Mouse (Mus musculus) hindbrain, embryonic 16.5 days (tissue): ENCODE data around the gene Zfp335. TPM values are rescaled to one million over a fixed set of nuclear protein-coding genes. Genes with fewer than 3 reads are reported as not detected.

Experiments used
- ATAC-seq: fragments of 200-750 bp; cut with Nextera tagmentation; 2 replicates; pipeline ENCODE4 v1.8.0; 2017; ENCODE audit warnings: moderate TSS enrichment, moderate library complexity
- H3K27ac ChIP-seq: fragments of 300-500 bp; sonication (generic); 2 replicates; pipeline ENCODE4 v1.5.1; 2014; ENCODE audit warnings: low read depth, mild to moderate bottlenecking, control low read depth, low read length, moderate library complexity
- H3K27me3 ChIP-seq: fragments of 300-500 bp; sonication (generic); replicated peaks from 2 replicates; pipeline ENCODE4 v1.6.1; 2014; ENCODE audit warnings: low read length; ENCODE audit not compliant: control insufficient read depth, insufficient read depth
- H3K36me3 ChIP-seq: fragments of 300-500 bp; sonication (generic); 2 replicates; pipeline ENCODE4 v1.6.1; 2014; ENCODE audit warnings: mild to moderate bottlenecking, low read length, moderate library complexity, mixed read lengths; ENCODE audit not compliant: control insufficient read depth, insufficient read depth
- H3K4me1 ChIP-seq: fragments of 300-500 bp; sonication (generic); 2 replicates; pipeline ENCODE4 v1.6.1; 2014; ENCODE audit warnings: low read depth, low read length; ENCODE audit not compliant: control insufficient read depth, insufficient read depth
- H3K4me2 ChIP-seq: fragments of 300-500 bp; sonication (generic); 2 replicates; pipeline ENCODE4 v1.6.1; 2014; ENCODE audit warnings: mild to moderate bottlenecking, low read length, control low read depth, moderate library complexity
- H3K4me3 ChIP-seq: fragments of 300-500 bp; sonication (generic); 2 replicates; pipeline ENCODE4 v1.5.1; 2014; ENCODE audit warnings: mild to moderate bottlenecking, low read length, control low read depth, moderate library complexity
- H3K9ac ChIP-seq: fragments of 300-500 bp; sonication (generic); 2 replicates; pipeline ENCODE4 v1.6.1; 2014; ENCODE audit warnings: low read depth, mild to moderate bottlenecking, control low read depth, low read length, moderate library complexity
- H3K9me3 ChIP-seq: fragments of 300-500 bp; sonication (generic); 2 replicates; pipeline ENCODE4 v1.6.1; 2014; ENCODE audit warnings: mild to moderate bottlenecking, low read length, moderate library complexity; ENCODE audit not compliant: control insufficient read depth
- whole genome bisulfite sequencing: fragments of 180-500 bp; shearing (Covaris S2); extraction: QIAGEN DNeasy Blood & Tissue Kit; methylation state at CpG from one replicate; pipeline ENCODE4 v1.1.7; 2014; 5-methylcytosine and 5-hydroxymethylcytosine counted together
- polyA plus RNA-seq: library from polyadenylated mRNA; unstranded; fragments of >200 nt; fragmentation: Nextera tagmentation; extraction: Ambion mirVana; gene quantifications from 2 replicates; pipeline ENCODE4 v1.2.1, GENCODE M21; 2015

Gene Zfp335
- polyA plus RNA-seq, 1 experiment from 2014 or later = 13.4 TPM

DNA sequence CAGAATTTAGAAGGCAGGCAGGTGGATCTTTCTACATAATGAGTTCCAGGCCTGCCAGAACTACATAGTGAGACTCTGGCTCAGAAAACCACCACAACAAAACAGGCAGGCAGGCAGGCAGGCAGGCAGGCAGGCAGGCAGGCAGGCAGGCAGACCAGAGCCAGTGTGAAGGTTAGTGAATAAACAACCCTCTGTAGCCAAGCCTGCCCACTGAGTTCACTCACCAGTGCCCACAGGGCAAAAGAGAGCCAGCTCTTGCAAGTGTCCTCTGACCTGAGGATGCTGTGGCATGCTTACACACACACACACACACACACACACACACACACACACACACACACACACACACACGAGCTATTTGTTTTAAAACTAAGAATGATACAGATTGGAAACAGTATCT lies 8.1 kb downstream of the Zfp335 start:
- Histone ChIP-seq H3K9ac (no peak overlapping the region), H3K36me3 (peaks cover 65% of the 10 kb centered on the region), H3K27ac (no peak overlapping the region), H3K9me3 (peaks cover 4% of the 10 kb centered on the region; the same call in 1 of the 2 replicates), H3K27me3 (no peaks in the 10 kb centered on the region), H3K4me2 (no peak overlapping the region), H3K4me3 (no peak overlapping the region), H3K4me1 (no peaks in the 10 kb centered on the region)
- WGBS = 64% methylated on average over 1 of the region's 1 CpGs
- ATAC-seq = no peak

DNA sequence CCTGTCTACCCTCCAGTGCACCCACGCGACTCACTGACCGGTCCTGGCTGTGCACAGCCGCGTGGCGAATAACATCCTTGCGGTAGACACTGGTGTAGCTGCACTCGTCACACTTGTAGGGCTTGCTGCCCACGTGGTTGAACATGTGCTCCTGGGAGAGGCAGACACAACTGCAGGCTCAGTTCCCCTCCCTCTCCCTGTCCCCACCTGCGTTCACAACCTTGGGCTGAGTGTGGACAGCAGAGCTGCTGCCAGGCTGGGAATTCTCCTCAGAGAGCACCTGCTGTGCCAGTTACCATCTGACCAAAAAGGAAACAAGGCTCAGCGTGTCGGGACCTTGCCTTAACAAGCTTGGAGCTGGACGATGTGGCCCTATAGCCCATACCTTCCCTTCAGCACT lies 10.2 kb downstream of the Zfp335 start:
- Histone ChIP-seq H3K36me3 (peaks cover 64% of the 10 kb centered on the region), H3K27me3 (no peaks in the 10 kb centered on the region), H3K4me3 (no peak overlapping the region), H3K27ac (no peak overlapping the region), H3K4me2 (no peak overlapping the region), H3K4me1 (no peaks in the 10 kb centered on the region), H3K9me3 (peaks cover 4% of the 10 kb centered on the region; the same call in 1 of the 2 replicates), H3K9ac (no peak overlapping the region)
- no peak for ATAC-seq
- WGBS = 96% methylated on average over 13 of the region's 13 CpGs

DNA sequence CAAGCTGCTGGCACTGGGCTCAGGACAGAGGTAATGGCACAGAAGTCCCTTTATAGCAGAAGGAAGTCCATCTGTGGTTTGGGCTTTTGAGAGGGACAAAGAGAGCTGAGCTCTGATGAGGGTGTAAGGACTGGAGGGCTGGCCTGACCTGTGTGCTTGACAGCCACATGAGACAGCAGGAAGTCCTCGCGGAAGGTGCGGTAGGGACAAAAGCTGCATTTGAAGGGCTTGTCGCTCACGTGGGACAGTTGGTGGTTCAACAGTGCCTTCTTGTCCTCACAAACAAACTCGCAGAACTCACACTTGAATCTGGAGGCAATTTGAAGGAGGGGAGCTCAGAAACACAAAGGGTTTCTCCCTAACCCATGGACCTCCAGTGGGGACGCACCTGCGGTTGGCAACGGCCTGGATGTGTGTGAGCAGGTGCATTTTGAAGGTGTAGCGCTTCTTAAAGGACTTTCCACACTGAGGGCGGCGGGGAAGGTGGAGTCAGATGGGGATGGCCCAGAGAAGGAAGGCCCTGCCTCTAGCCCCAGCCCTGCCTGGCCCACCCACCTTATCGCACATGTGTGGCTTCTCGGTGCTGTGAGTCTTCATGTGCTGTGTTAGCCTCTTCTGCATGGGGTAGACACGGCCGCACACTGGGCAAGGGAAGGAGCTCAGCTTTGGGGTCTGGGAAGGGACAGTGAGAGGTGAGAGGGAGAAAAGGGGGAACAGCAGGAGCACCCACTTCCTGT lies 11.7 kb downstream of the Zfp335 start:
- Histone ChIP-seq H3K36me3 (peaks cover 69% of the 10 kb centered on the region), H3K27me3 (no peaks in the 10 kb centered on the region), H3K27ac (no peak overlapping the region)

DNA sequence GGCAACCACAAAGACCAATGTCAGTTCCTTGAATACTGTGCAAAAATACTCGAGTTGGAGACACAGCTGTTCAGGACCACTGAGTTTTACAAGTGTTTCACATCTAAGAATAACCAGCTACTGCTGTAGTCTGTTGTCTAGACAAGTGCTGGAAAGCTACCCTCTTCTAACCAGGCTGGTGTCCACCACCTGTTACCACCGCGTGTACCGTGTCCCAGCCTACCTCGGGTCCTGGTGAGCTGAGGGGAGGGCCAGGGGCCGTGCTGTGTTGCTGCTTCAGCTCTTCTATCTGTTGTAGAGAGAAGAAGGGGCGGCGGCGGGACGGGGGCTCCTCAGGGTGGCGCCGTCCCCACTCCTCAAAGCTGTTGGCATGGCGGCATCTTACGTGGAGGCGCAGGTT lies 12.5 kb downstream of the Zfp335 start:
- no peak overlapping the region for H3K4me3 ChIP-seq
- H3K9ac ChIP-seq = no peak overlapping the region
- no peak for ATAC-seq
- no peaks in the 10 kb centered on the region for H3K27me3 ChIP-seq
- H3K27ac ChIP-seq = no peak overlapping the region
- 92% methylated on average over 15 of the region's 15 CpGs for WGBS
- H3K4me1 ChIP-seq = no peaks in the 10 kb centered on the region
- H3K4me2 ChIP-seq = no peak overlapping the region
- peaks cover 70% of the 10 kb centered on the region for H3K36me3 ChIP-seq
- no peaks in the 10 kb centered on the region for H3K9me3 ChIP-seq

More for the DNA sequence above, 11.7 kb downstream of the Zfp335 start:
- Histone ChIP-seq H3K4me1 (no peaks in the 10 kb centered on the region), H3K9me3 (no peaks in the 10 kb centered on the region), H3K4me3 (no peak overlapping the region), H3K4me2 (no peak overlapping the region), H3K9ac (no peak overlapping the region)
- no peak for ATAC-seq
- WGBS = 92% methylated on average over 16 of the region's 16 CpGs

DNA sequence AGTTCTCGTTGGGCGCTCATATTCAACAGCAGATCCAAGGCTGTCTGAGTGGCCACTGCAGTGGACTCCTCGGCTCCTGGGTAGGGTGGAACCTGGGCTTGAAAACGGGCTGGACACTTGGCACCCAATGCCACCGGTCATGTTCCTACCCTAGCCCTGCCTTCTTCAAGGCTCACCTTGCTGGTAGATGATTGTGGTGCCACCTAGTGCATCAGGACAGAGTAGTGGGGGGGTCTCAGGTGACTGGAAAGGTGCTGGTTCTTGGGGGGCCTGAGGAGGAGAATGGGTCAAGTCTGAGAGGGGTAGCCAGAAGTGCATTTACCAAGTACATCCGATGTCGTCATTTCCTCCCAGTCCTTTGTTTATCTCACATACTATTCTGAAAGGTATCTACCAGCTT lies 13.5 kb downstream of the Zfp335 start:
- Histone ChIP-seq H3K4me1 (no peaks in the 10 kb centered on the region), H3K9ac (no peak overlapping the region), H3K4me2 (no peak overlapping the region), H3K27me3 (no peaks in the 10 kb centered on the region), H3K4me3 (no peak overlapping the region), H3K27ac (no peak overlapping the region), H3K9me3 (no peaks in the 10 kb centered on the region), H3K36me3 (peaks cover 81% of the 10 kb centered on the region)
- 94% methylated on average over 7 of the region's 7 CpGs for WGBS
- no peak for ATAC-seq

DNA sequence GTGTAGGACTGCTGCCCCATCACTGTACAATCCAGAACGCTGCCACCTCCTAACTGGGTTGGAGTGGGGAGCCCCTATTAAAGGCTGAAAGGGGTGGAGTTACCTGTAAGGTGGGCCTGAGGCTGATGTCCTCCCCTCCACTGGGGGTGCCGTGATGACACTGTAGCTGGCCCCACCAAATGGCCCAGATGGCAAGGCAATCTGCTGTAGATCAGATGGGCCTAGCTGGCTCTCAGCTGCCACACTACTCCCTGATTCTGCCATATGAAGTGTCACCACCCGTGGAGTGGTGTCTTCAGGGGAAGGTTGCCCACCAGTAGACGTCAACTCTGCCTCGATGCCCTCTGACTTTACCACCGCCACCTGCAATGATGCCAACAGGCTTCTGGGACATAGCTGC lies 15.7 kb downstream of the Zfp335 start:
- Histone ChIP-seq H3K4me3 (no peak overlapping the region), H3K27me3 (no peaks in the 10 kb centered on the region), H3K9me3 (no peaks in the 10 kb centered on the region), H3K4me2 (no peak overlapping the region), H3K36me3 (peaks cover 85% of the 10 kb centered on the region), H3K4me1 (no peaks in the 10 kb centered on the region), H3K9ac (no peak overlapping the region), H3K27ac (no peak overlapping the region)
- 94% methylated on average over 6 of the region's 6 CpGs for WGBS
- no peak for ATAC-seq

DNA sequence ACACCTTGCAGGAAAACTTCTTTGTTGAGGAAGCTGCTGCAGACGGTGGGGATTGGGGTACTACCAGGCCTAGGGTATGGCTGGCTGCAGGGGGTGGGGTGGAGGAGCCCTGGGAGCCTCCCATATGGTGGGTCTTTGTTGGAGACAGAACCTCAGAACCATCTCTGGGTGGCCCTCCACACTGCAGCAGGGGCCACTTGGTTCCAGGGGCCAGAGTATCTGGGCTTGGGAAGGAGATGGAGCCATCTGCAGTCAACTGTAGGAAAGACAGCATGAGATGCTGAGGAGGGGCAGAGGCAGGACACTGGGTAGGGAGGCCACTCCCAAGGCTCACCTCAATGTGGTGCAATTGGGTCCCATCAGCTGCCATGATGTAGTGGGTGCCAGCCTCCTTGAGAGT lies 16.9 kb downstream of the Zfp335 start:
- H3K27me3 ChIP-seq = no peaks in the 10 kb centered on the region
- 65% methylated on average over 1 of the region's 1 CpGs for WGBS
- H3K27ac ChIP-seq = no peak overlapping the region
- H3K4me3 ChIP-seq = no peak overlapping the region
- ATAC-seq = no peak
- H3K9ac ChIP-seq = no peak overlapping the region
- no peak overlapping the region for H3K4me2 ChIP-seq
- no peaks in the 10 kb centered on the region for H3K9me3 ChIP-seq
- H3K4me1 ChIP-seq = no peaks in the 10 kb centered on the region
- peaks cover 90% of the 10 kb centered on the region for H3K36me3 ChIP-seq

DNA sequence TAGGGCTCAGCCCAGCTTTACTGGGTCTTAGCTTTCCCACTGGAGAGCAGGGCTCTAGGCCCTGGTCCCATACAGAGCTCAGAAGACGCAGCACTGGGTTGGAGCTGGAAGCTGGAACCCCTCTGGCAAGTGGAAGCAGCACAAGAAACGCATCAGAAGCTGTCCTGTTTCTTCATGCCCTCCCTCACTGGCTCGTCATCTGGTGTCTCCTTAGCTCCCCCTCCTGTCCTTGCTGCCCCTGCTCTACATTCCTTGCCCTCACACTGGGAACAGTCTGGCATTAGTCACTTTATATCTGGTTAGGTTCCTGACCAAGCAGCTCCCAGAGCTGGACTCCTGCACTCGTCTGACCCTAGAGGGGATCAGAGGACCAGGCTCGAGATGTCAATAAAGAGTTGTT lies 17.5 kb downstream of the Zfp335 start:
- no peak overlapping the region for H3K4me2 ChIP-seq
- H3K4me1 ChIP-seq = no peaks in the 10 kb centered on the region
- H3K9me3 ChIP-seq = no peaks in the 10 kb centered on the region
- H3K27me3 ChIP-seq = no peaks in the 10 kb centered on the region
- 61% methylated on average over 5 of the region's 5 CpGs for WGBS
- peaks cover 90% of the 10 kb centered on the region for H3K36me3 ChIP-seq
- no peak for ATAC-seq
- H3K9ac ChIP-seq = no peak overlapping the region
- peak overlapping the region; percentile 8; the same call in 1 of the 2 replicates for H3K27ac ChIP-seq
- H3K4me3 ChIP-seq = no peak overlapping the region

DNA sequence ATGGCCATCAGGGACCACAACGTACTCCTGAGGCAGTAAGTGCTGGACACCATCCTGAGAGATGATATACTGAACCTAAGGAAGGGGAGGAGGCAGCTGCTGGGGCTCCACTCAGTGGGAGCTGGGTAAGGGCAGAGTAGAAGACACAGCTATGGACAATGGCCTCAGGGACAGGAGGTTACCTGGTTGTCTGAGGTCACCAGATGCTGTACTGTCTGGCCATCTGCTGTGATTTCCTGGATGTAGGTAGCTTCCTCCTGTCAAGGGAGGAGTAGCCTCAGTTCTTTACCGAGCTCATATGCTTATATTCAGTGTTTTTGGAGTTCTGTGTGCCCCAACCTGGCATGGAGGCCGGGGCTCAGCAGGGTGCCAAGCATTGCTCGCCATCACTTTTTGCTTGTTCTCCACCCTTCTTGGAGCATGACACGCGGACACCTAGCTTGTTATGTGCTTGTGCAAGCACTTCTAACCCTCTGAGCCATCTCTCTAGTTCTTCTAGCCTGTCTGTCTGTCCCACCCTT lies 18.8 kb downstream of the Zfp335 start:
- Histone ChIP-seq H3K27me3 (no peaks in the 10 kb centered on the region), H3K4me3 (no peak overlapping the region), H3K4me1 (no peaks in the 10 kb centered on the region), H3K4me2 (no peak overlapping the region), H3K36me3 (peaks cover 90% of the 10 kb centered on the region), H3K9ac (no peak overlapping the region), H3K27ac (no peak overlapping the region), H3K9me3 (no peaks in the 10 kb centered on the region)
- 83% methylated on average over 6 of the region's 6 CpGs for WGBS
- ATAC-seq = no peak
